Mouse (Mus musculus) frontal cortex, adult 2 months (tissue): Measurements from ENCODE around the gene Olfm1. TPM values are rescaled to one million over a fixed set of nuclear protein-coding genes. Genes with fewer than 3 reads are reported as not detected.
A peak's percentile ranks its signal among the peaks of the same experiment; 100 is the strongest.

ENCODE experiments used
- DNase-seq, 2 experiments: peaks; one replicate each; pipeline ENCODE4 v3.0.0; 2022; ENCODE audit warnings: low spot score in 1 of 2; ENCODE audit errors: extremely low spot score in 1 of 2
- polyA plus RNA-seq: library from polyadenylated mRNA; depleted of rRNA; stranded (reverse); fragments of >200 nt; gene quantifications from 2 replicates; pipeline ENCODE4 v1.2.3, GENCODE M21; 2012

Olfm1 gene
- polyA plus RNA-seq, 1 experiment: 1,241 TPM

- DNase-seq: no peak
These were observed 34.9 kb downstream of the Olfm1 start for GRCm38 (mm10) chr2:28227589-28228191.

GRCm38 (mm10) chr2:28228364-28228763, 35.6 kb downstream of the Olfm1 start:
- no peak for DNase-seq

- DNase-seq: no peak
These were observed 42.3 kb downstream of the Olfm1 start for GRCm38 (mm10) chr2:28235129-28235528.

GRCm38 (mm10) chr2:28236447-28236846, 43.7 kb downstream of the Olfm1 start:
- DNase-seq: no peak

- peak in 1 of 2 experiments; percentile 62 for DNase-seq
These were observed 46.8 kb downstream of the Olfm1 start for GRCm38 (mm10) chr2:28239616-28240015.

- no peak for DNase-seq
These were observed 48.1 kb downstream of the Olfm1 start for GRCm38 (mm10) chr2:28240920-28241319.

- DNase-seq: no peak
These were observed 48.9 kb downstream of the Olfm1 start for GRCm38 (mm10) chr2:28241520-28242221.

GRCm38 (mm10) chr2:28242222-28242543, 49.4 kb downstream of the Olfm1 start:
- no peak for DNase-seq

- peak; percentile 78 to 86 for DNase-seq
These were observed 52.0 kb downstream of the Olfm1 start for GRCm38 (mm10) chr2:28244667-28245395.

GRCm38 (mm10) chr2:28246110-28246653, 53.4 kb downstream of the Olfm1 start:
- no peak for DNase-seq

GRCm38 (mm10) chr2:28247098-28247497, 54.3 kb downstream of the Olfm1 start:
- peak in 1 of 2 experiments; percentile 56 for DNase-seq

GRCm38 (mm10) chr2:28252554-28252953, 59.8 kb downstream of the Olfm1 start:
- no peak for DNase-seq

GRCm38 (mm10) chr2:28256029-28256428, 63.2 kb downstream of the Olfm1 start:
- peak in 1 of 2 experiments; percentile 61 for DNase-seq

- DNase-seq: no peak
These were observed 68.6 kb downstream of the Olfm1 start for GRCm38 (mm10) chr2:28261438-28261837.

GRCm38 (mm10) chr2:28267776-28268275, 75.0 kb downstream of the Olfm1 start:
- DNase-seq: no peak

- no peak for DNase-seq
These were observed 77.8 kb downstream of the Olfm1 start for GRCm38 (mm10) chr2:28270561-28270960.

- DNase-seq: peak; percentile 67 to 73
These were observed 79.6 kb downstream of the Olfm1 start for GRCm38 (mm10) chr2:28272218-28272965.

GRCm38 (mm10) chr2:28274006-28274405, 81.2 kb downstream of the Olfm1 start:
- DNase-seq: no peak

- DNase-seq: no peak
These were observed 82.6 kb downstream of the Olfm1 start for GRCm38 (mm10) chr2:28275345-28275744.

- peak in 1 of 2 experiments; percentile 75 for DNase-seq
These were observed 85.4 kb downstream of the Olfm1 start for GRCm38 (mm10) chr2:28278150-28278549.
